Mouse (Mus musculus) lung, embryonic 16.5 days (tissue): Measurements from ENCODE around the gene Pax5. TPM values are rescaled to one million over a fixed set of nuclear protein-coding genes. Genes with fewer than 3 reads are reported as not detected.
A peak's percentile ranks its signal among the peaks of the same experiment; 100 is the strongest.
"Not testable (repeated sequence)": the region's sequence is repeated elsewhere in the genome, so short reads cannot be mapped to it uniquely, and the experiment has no call there.

Experiments
- ATAC-seq: fragments of 200-750 bp; cut with Nextera tagmentation; 2 replicates; pipeline ENCODE4 v1.8.0; 2017; ENCODE audit warnings: low read depth, mild to moderate bottlenecking, moderate library complexity
- H3K27ac ChIP-seq: fragments of 300-500 bp; sonication (generic); 2 replicates; pipeline ENCODE4 v1.5.1; 2014; ENCODE audit warnings: mild to moderate bottlenecking, control low read depth, low read length
- H3K27me3 ChIP-seq: fragments of 300-500 bp; sonication (generic); 2 replicates; pipeline ENCODE4 v1.6.1; 2014; ENCODE audit warnings: low read depth, low read length, mixed read lengths; ENCODE audit not compliant: control insufficient read depth, insufficient read depth
- H3K36me3 ChIP-seq: fragments of 300-500 bp; sonication (generic); 2 replicates; pipeline ENCODE4 v1.6.1; 2014; ENCODE audit warnings: low read length; ENCODE audit not compliant: control insufficient read depth, insufficient read depth
- H3K4me1 ChIP-seq: fragments of 300-500 bp; sonication (generic); replicated peaks from 2 replicates; pipeline ENCODE4 v1.6.1; 2014; ENCODE audit warnings: low read length, mixed read lengths; ENCODE audit not compliant: control insufficient read depth, insufficient read depth
- H3K4me2 ChIP-seq: fragments of 300-500 bp; sonication (generic); 2 replicates; pipeline ENCODE4 v1.6.1; 2014; ENCODE audit warnings: low read depth, low read length, control low read depth
- H3K4me3 ChIP-seq: fragments of 300-500 bp; sonication (generic); 2 replicates; pipeline ENCODE4 v1.5.1; 2014; ENCODE audit warnings: mild to moderate bottlenecking, low read length, control low read depth
- H3K9ac ChIP-seq: fragments of 300-500 bp; sonication (generic); 2 replicates; pipeline ENCODE4 v1.6.1; 2014; ENCODE audit warnings: low read length, control low read depth
- H3K9me3 ChIP-seq: fragments of 300-500 bp; sonication (generic); 2 replicates; pipeline ENCODE4 v1.6.1; 2016; ENCODE audit warnings: low read length; ENCODE audit not compliant: control insufficient read depth
- WGBS: fragments of 180-500 bp; shearing (Covaris S2); extraction: QIAGEN DNeasy Blood & Tissue Kit; methylation state at CpG from one replicate; pipeline ENCODE4 v1.1.7; 2014; 5-methylcytosine and 5-hydroxymethylcytosine counted together
- polyA plus RNA-seq: library from polyadenylated mRNA; unstranded; fragments of >200 nt; fragmentation: Nextera tagmentation; extraction: Ambion mirVana; gene quantifications from 2 replicates; pipeline ENCODE4 v1.2.1, GENCODE M21; 2015

Gene Pax5
- polyA plus RNA-seq: 0.19 TPM in 1 of 2 replicates, not detected in the other

DNA sequence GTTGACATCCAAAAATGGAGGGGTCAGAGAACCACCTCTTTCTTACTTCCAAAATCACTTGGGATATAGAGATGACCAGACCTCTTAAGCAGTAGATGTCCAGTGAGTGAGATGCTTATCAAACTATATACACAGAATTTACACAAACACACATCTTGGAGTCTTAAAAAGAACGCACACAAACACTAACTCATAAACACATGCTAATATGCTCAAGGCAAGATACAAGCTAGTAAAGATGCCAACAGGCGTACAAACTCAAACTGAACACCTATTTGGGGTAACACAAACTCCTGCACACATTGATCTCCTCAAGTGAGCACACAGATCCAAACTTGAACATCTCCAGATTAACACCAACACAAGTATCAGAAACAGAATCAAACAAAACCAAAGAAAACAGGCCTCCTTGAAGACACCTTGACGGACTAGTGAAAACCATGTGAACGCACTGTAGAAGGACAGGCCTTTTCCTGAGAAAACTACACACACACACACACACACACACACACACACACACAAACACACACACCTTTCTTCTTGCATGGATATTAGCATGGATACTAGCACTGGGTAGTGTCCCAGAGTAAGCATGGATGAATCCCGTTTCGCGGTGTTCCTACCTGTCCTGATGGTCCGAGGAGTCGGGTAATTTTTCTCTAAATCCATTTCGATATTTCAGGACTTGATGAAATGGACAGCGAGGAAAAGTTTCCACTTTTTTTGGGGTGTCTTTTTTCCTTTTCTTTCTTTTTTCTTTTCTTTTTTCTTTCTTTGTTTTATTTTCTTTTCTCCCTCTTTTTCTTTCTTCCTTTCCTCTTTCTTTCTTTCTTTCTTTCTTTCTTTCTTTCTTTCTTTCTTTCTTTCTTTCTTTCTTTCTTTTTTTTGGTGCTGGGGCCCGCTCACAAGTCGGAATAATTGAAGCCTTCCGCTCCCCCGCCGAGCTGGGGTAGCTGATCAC, at the start of gene Pax5:
Gene Pax5, minus strand, starts transcription at position 748 of the 961 bp plus-strand sequence.
- 27% methylated on average over 16 of the region's 16 CpGs for WGBS
- H3K4me2 ChIP-seq: no peak within 1 kb of the TSS
- no peaks in the 10 kb centered on the region for H3K36me3 ChIP-seq
- no peak within 1 kb of the TSS for H3K4me3 ChIP-seq
- H3K4me1 ChIP-seq: no peaks in the 10 kb centered on the region
- peaks cover 91% of the 10 kb centered on the region for H3K27me3 ChIP-seq
- no peaks in the 10 kb centered on the region for H3K9me3 ChIP-seq
- no peak within 1 kb of the TSS for H3K9ac ChIP-seq
- no peak for ATAC-seq
- no peak within 1 kb of the TSS for H3K27ac ChIP-seq

DNA sequence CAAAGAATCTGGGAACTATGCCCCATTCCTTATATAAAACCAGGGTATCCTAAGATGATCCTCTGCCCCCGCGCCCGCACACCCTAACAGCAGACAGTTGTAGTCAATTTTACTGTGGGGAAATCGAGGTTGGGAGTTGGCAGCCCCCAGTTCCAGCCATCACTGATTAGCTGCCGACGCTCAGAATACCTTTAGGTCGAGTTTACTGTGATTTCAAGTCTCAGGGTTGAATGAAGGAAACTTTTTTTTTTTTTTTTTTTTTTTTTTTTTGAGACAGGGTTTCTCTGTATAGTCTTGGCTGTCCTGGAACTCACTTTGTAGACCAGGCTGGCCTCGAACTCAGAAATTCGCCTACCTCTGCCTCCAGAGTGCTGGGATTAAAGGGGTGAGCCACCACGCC, 46.8 kb upstream of the Pax5 start:
- peak overlapping the region; percentile 95 for H3K27ac ChIP-seq
- 7% methylated on average over 10 of the region's 10 CpGs for WGBS
- H3K4me1 ChIP-seq, H3K9me3 ChIP-seq, H3K36me3 ChIP-seq, ATAC-seq, H3K27me3 ChIP-seq: not testable (repeated sequence)
- peak overlapping the region; percentile 98 for H3K4me3 ChIP-seq
- peak overlapping the region; percentile 81 for H3K4me2 ChIP-seq
- H3K9ac ChIP-seq: peak overlapping the region; percentile 99

DNA sequence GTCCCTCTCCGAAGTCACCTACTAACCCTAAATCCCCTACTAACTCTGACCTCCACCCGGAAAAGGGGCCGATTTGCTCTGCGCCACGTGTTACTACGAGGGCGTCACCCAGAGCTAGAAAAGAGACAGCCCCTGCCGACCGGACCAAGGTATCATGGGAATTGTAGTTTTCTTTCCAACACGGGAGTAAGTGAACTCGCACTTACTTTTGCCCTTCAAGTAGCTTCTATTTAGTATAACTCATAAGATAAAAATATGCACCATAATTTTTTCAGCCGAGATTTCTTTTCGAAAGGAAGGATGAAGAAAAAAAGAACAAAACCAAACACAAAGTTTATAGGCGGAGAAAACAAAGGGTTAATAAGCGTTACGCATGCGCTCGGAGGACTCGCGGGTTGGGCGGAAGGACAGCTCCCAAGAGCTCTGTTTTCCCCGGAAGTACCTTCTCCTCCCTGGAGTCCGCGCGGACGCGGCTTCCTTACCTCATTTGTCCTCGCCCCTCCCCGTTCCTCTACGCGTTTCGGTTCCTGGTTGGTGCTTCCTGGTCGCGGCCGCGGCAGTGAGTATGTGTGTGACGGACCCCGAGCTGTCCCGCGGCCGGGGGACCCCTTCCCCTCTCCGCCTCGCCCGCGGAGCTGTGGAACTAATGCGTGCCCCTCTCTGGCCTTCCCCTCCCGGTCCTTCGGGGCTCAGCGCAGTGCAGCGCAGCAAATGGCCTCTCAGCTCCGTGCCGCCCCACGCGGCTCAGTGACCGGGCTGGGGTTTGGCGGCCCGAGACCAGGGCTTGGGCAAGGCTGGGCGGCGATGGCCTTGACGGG, 46.1 kb upstream of the Pax5 start:
- Histone ChIP-seq H3K4me3 (peak overlapping the region; percentile 98), H3K36me3 (no peaks in the 10 kb centered on the region), H3K4me1 (peaks cover 10% of the 10 kb centered on the region), H3K9ac (peak overlapping the region; percentile 99), H3K9me3 (no peaks in the 10 kb centered on the region), H3K4me2 (peak overlapping the region; percentile 81), H3K27me3 (no peaks in the 10 kb centered on the region), H3K27ac (peak overlapping the region; percentile 95)
- under 1% methylated on average over 60 of the region's 60 CpGs for WGBS
- peak; percentile 99 for ATAC-seq

DNA sequence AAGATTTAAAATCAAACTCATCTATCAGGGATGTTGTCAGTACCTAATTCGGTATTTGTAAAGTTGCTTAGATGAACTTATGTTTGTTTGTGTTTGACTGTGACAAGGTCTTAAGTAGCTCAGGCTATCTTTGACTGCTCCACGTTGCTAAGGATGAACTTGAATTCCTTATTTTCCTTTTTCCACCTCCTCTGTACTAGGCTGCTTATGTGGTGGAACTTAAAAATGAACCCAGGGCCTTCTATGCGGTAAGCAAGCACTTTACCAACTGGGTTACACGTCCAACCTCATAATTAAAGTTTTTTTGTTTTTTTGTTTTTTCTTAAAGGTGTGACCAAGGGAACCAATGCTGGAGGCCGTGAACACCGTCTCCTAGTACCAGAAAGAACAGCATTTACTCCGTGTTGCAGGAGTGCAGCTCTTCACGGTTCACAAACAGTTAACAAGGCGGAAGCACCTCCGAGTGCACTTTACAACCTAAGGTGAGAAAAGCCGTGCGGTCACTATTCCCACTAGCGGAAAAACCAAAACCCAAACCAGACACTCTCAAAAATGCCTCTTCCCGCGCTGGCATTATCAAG, 45.4 kb upstream of the Pax5 start, which contains the start of gene Zcchc7:
Gene Zcchc7, plus strand, starts transcription at position 325 of the 581 bp plus-strand sequence.
- H3K9me3 ChIP-seq: no peaks in the 10 kb centered on the region
- peak within 1 kb of the TSS; percentile 95 for H3K27ac ChIP-seq
- peak; percentile 36 for ATAC-seq
- peak within 1 kb of the TSS; percentile 99 for H3K9ac ChIP-seq
- H3K36me3 ChIP-seq: no peaks in the 10 kb centered on the region
- no peaks in the 10 kb centered on the region for H3K27me3 ChIP-seq
- H3K4me1 ChIP-seq: peaks cover 10% of the 10 kb centered on the region
- peak within 1 kb of the TSS; percentile 81 for H3K4me2 ChIP-seq
- peak within 1 kb of the TSS; percentile 98 for H3K4me3 ChIP-seq
- 4% methylated on average over 15 of the region's 15 CpGs for WGBS

GRCm38 (mm10) chr4:44740471-44740870, 30.2 kb upstream of the Pax5 start:
- no peaks in the 10 kb centered on the region for H3K27me3 ChIP-seq
- no peaks in the 10 kb centered on the region for H3K36me3 ChIP-seq
- H3K27ac ChIP-seq: no peak overlapping the region
- no peak for ATAC-seq
- 63% methylated on average over 1 of the region's 1 CpGs for WGBS
- no peak overlapping the region for H3K4me3 ChIP-seq
- no peaks in the 10 kb centered on the region for H3K4me1 ChIP-seq
- H3K9ac ChIP-seq: no peak overlapping the region
- peaks cover 3% of the 10 kb centered on the region; the same call in 1 of the 2 replicates for H3K9me3 ChIP-seq
- no peak overlapping the region for H3K4me2 ChIP-seq

GRCm38 (mm10) chr4:44721237-44721636, 10.9 kb upstream of the Pax5 start:
- ATAC-seq: no peak
- Histone ChIP-seq H3K4me3 (no peak overlapping the region), H3K36me3 (no peaks in the 10 kb centered on the region), H3K27ac (no peak overlapping the region), H3K9me3 (no peaks in the 10 kb centered on the region), H3K4me2 (no peak overlapping the region), H3K9ac (no peak overlapping the region), H3K27me3 (peaks cover 23% of the 10 kb centered on the region), H3K4me1 (no peaks in the 10 kb centered on the region)
- WGBS: 75% methylated on average over 4 of the region's 4 CpGs

GRCm38 (mm10) chr4:44720046-44720445, 9.8 kb upstream of the Pax5 start:
- no peak for ATAC-seq
- H3K27ac ChIP-seq: no peak overlapping the region
- peaks cover 29% of the 10 kb centered on the region for H3K27me3 ChIP-seq
- 88% methylated on average over 8 of the region's 8 CpGs for WGBS
- H3K36me3 ChIP-seq: no peaks in the 10 kb centered on the region
- H3K4me2 ChIP-seq: no peak overlapping the region
- H3K4me1 ChIP-seq: no peaks in the 10 kb centered on the region
- H3K9me3 ChIP-seq: no peaks in the 10 kb centered on the region
- no peak overlapping the region for H3K9ac ChIP-seq
- H3K4me3 ChIP-seq: no peak overlapping the region

DNA sequence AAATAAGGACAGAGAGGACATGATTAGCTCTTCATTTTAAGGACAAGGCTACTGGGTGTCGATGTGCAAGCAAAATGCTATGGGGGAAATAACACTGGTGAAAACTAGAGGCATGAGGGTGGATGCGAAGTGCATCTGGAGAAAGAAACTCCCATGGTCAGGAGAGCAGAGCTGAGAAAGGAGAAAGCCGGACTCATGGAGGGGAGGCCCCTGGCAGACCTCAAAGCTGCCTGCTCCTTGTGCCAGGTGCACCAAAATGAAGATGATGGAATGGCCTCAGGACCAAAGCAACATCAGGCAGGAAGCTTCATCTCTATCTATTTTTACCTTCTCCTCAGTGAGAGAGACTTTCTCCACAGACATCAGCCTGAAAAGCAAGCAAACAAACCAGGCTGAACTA, 7.4 kb upstream of the Pax5 start:
- Histone ChIP-seq H3K4me1 (no peaks in the 10 kb centered on the region), H3K9me3 (no peaks in the 10 kb centered on the region), H3K36me3 (no peaks in the 10 kb centered on the region), H3K4me3 (no peak overlapping the region), H3K27ac (no peak overlapping the region), H3K4me2 (no peak overlapping the region), H3K9ac (no peak overlapping the region), H3K27me3 (peaks cover 52% of the 10 kb centered on the region)
- ATAC-seq: no peak
- 71% methylated on average over 3 of the region's 3 CpGs for WGBS

DNA sequence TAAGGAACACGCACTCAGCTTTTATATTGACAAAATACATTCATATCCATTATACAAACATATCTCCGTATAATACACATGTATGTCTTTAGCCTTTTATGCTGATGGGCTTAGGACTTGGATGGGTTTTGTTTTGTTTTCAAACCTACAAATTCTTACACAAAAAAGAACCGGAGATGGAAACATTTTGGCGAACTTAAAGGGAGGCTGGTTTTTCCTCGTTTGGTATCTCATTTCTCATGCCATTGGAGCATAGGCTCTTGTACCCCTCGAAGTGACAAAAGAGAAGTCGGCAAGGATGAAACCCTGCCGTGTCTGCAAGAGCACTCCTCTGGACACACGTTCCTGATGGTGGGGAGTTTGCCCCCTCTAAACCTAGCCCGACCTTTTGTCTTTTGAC, 6.1 kb upstream of the Pax5 start:
- Histone ChIP-seq H3K4me3 (no peak overlapping the region), H3K36me3 (no peaks in the 10 kb centered on the region), H3K4me2 (no peak overlapping the region), H3K27ac (no peak overlapping the region), H3K9ac (no peak overlapping the region), H3K27me3 (peaks cover 64% of the 10 kb centered on the region), H3K9me3 (no peaks in the 10 kb centered on the region), H3K4me1 (no peaks in the 10 kb centered on the region)
- ATAC-seq: no peak
- 4% methylated on average over 10 of the region's 10 CpGs for WGBS
